Mouse (Mus musculus) stomach, embryonic 14.5 days (tissue): ENCODE results near the gene Gm20388. TPM values are rescaled to one million over a fixed set of nuclear protein-coding genes. Genes with fewer than 3 reads are reported as not detected.

Experiments used
- ATAC-seq: fragments of 200-750 bp; cut with Nextera tagmentation; 2 replicates; pipeline ENCODE4 v1.8.0; 2017; ENCODE audit warnings: low read depth, moderate TSS enrichment; ENCODE audit not compliant: insufficient number of reproducible peaks, insufficient read depth, low FRiP score
- H3K27ac ChIP-seq: fragments of 300-500 bp; sonication (generic); 2 replicates; pipeline ENCODE4 v1.5.1; 2014; ENCODE audit warnings: mild to moderate bottlenecking, low read length, moderate library complexity, mixed read lengths
- H3K27me3 ChIP-seq: fragments of 300-500 bp; sonication (generic); 2 replicates; pipeline ENCODE4 v1.6.1; 2014; ENCODE audit warnings: low read length, control low read depth, mixed read lengths; ENCODE audit not compliant: control insufficient read depth, insufficient read depth
- H3K36me3 ChIP-seq: fragments of 300-500 bp; sonication (generic); 2 replicates; pipeline ENCODE4 v1.6.1; 2014; ENCODE audit warnings: mild to moderate bottlenecking, control low read depth, low read length, moderate library complexity, mixed read lengths; ENCODE audit not compliant: control insufficient read depth, insufficient read depth
- H3K4me1 ChIP-seq: fragments of 300-500 bp; sonication (generic); 2 replicates; pipeline ENCODE4 v1.6.1; 2014; ENCODE audit warnings: low read length, control low read depth, mixed read lengths; ENCODE audit not compliant: control insufficient read depth, insufficient read depth
- H3K4me2 ChIP-seq: fragments of 300-500 bp; sonication (generic); replicated peaks from 2 replicates; pipeline ENCODE4 v1.6.1; 2014; ENCODE audit warnings: low read depth, low read length, control low read depth
- H3K4me3 ChIP-seq: fragments of 300-500 bp; sonication (generic); 2 replicates; pipeline ENCODE4 v1.5.1; 2014; ENCODE audit warnings: low read depth, low read length, control low read depth
- H3K9ac ChIP-seq: fragments of 300-500 bp; sonication (generic); replicated peaks from 2 replicates; pipeline ENCODE4 v1.6.1; 2014; ENCODE audit warnings: low read depth, mild to moderate bottlenecking, control low read depth, low read length, moderate library complexity, mixed read lengths
- H3K9me3 ChIP-seq: fragments of 300-500 bp; sonication (generic); 2 replicates; pipeline ENCODE4 v1.6.1; 2016; ENCODE audit warnings: low read depth, low read length, control low read depth; ENCODE audit not compliant: control insufficient read depth
- WGBS: fragments of 180-500 bp; shearing (Covaris S2); extraction: QIAGEN DNeasy Blood & Tissue Kit; methylation state at CpG from one replicate; pipeline ENCODE4 v1.1.7; 2014; 5-methylcytosine and 5-hydroxymethylcytosine counted together
- polyA plus RNA-seq: library from polyadenylated mRNA; unstranded; fragments of >200 nt; fragmentation: Nextera tagmentation; extraction: Ambion mirVana; gene quantifications from 2 replicates; pipeline ENCODE4 v1.2.1, GENCODE M21; 2014

The Gm20388 gene
- polyA plus RNA-seq, 1 experiment from 2014 or later = 11.4 TPM

DNA sequence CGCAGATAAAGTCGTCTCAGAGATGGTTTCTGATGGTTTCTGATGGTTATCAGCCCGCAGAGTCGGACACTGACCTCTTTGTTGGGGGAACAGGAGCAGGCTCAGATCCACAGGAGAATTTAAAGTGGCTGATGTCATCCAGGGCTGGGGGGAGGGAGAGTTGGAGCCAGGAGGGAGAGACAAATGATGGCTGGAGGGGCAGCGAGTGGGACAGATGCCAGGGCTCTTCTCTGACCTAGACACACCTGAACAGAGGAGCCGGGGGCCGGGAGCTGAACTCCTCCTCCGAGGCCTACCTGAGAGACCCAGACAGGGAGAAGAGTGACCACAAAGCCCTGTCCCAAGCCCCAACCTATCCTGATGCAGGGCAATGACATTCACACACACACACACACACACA, 2418.4 kb downstream of the Gm20388 start:
- Histone ChIP-seq H3K4me2 (no peak overlapping the region), H3K9me3 (no peaks in the 10 kb centered on the region), H3K36me3 (peaks cover 2% of the 10 kb centered on the region; the same call in 1 of the 2 replicates), H3K27me3 (no peaks in the 10 kb centered on the region), H3K27ac (no peak overlapping the region), H3K4me1 (peaks cover 42% of the 10 kb centered on the region), H3K9ac (no peak overlapping the region), H3K4me3 (no peak overlapping the region)
- 52% methylated on average over 8 of the region's 8 CpGs for WGBS
- no peak for ATAC-seq

DNA sequence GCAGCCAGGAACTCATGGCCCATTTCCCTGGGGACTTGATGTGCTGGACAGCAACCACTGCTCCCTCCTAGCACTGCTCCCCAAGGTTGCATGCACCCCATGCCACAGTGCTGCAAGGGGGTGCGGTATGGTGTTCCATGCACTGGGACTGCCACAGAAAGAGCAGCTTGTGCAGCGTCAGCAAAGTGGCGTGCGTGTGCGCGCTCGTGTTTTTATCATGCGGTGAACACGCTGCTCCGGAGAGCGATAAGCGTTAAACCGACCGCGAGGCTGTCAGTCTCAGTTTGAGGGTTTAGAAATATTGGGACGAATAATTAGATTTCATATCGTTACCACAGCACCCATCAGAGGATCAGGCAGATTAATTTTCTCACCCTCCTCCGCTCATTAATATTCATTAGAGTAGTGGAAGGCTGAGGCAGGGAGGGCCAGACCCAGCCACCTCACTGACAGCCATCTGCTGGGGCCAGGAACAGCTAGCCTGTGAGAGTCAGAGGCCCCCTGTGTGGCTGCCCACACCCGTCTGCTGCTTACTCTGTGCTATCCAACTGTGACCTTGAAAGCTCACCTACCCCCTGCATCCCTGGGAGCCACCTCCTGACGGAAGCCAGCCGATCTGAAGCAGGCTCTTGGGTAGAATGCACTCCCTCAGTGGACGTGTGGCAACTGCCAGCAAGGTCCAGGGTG, 2419.1 kb downstream of the Gm20388 start:
- Histone ChIP-seq H3K4me1 (peaks cover 37% of the 10 kb centered on the region), H3K36me3 (peaks cover 3% of the 10 kb centered on the region; the same call in 1 of the 2 replicates), H3K27me3 (no peaks in the 10 kb centered on the region), H3K4me3 (no peak overlapping the region), H3K4me2 (no peak overlapping the region), H3K27ac (peak overlapping the region; percentile 56; the same call in 1 of the 2 replicates), H3K9ac (no peak overlapping the region), H3K9me3 (no peaks in the 10 kb centered on the region)
- 79% methylated on average over 22 of the region's 22 CpGs for WGBS
- ATAC-seq = no peak

DNA sequence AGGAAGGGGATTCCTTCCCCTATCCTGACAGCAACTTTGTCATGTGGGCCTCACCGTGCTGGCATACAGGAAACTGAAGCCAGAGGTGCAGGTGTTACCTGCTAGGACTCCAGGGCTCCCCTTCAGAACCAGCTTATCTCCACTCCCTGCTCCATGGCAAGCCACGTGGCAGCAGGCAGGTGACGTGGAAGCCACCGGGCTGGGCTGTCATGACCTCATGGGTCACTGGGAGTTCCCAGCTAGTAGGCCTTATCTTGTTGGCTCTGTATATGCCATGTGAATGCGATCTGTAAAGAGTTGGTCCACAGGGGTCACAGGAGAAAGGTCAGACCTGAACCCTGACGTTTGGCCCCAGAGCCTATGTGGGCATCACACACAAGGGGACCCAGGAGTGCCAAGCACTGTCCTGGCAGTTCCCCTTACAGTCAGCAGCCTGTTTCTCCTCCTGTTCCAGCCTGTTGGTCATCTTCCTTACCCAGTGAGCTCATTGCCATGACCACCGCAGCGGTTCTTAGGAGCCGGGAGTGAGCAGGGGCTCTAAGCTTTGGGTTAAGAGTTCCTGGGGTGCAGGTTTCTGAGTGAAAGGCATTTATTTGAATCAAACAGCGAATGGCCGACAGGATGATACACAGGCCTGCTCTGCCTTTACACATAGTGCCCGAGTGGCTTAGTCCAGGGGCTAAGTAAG, 2419.9 kb downstream of the Gm20388 start:
- ATAC-seq = 0 out of 2 replicates have a peak, but pooled peaks have one; percentile 16
- Histone ChIP-seq H3K4me1 (peaks cover 28% of the 10 kb centered on the region), H3K9me3 (no peaks in the 10 kb centered on the region), H3K4me3 (no peak overlapping the region), H3K4me2 (no peak overlapping the region), H3K9ac (no peak overlapping the region), H3K27ac (peak overlapping the region; percentile 56; the same call in 1 of the 2 replicates), H3K36me3 (peaks cover 10% of the 10 kb centered on the region; the same call in 1 of the 2 replicates), H3K27me3 (peaks cover 4% of the 10 kb centered on the region; the same call in 1 of the 2 replicates)
- 67% methylated on average over 12 of the region's 12 CpGs for WGBS

DNA sequence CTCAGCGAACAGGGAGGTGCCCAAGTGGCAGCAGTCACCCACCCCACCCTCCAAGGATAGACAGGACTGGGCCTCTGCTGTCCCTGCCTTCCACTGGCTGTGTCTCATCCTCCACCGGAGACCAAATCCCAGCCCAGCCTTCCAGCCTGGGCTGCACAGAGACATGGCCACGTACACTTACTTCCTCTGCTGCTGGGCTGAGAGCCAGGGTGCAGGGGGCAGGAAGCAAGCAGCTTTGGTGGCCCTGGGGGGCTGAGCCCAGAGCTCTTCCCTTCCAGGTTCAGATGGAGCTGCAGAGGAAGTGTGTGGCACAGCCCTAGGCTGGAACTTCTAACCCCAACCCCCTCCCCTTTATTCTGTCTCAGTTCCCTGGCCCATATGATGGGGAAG, 2420.5 kb downstream of the Gm20388 start:
- H3K9me3 ChIP-seq = no peaks in the 10 kb centered on the region
- peaks cover 7% of the 10 kb centered on the region; the same call in 1 of the 2 replicates for H3K27me3 ChIP-seq
- H3K4me2 ChIP-seq = no peak overlapping the region
- H3K27ac ChIP-seq = peak overlapping the region; percentile 56; the same call in 1 of the 2 replicates
- ATAC-seq = no peak
- 58% methylated on average over 3 of the region's 3 CpGs for WGBS
- H3K4me1 ChIP-seq = peaks cover 26% of the 10 kb centered on the region
- H3K4me3 ChIP-seq = no peak overlapping the region
- H3K36me3 ChIP-seq = peaks cover 10% of the 10 kb centered on the region; the same call in 1 of the 2 replicates
- no peak overlapping the region for H3K9ac ChIP-seq

DNA sequence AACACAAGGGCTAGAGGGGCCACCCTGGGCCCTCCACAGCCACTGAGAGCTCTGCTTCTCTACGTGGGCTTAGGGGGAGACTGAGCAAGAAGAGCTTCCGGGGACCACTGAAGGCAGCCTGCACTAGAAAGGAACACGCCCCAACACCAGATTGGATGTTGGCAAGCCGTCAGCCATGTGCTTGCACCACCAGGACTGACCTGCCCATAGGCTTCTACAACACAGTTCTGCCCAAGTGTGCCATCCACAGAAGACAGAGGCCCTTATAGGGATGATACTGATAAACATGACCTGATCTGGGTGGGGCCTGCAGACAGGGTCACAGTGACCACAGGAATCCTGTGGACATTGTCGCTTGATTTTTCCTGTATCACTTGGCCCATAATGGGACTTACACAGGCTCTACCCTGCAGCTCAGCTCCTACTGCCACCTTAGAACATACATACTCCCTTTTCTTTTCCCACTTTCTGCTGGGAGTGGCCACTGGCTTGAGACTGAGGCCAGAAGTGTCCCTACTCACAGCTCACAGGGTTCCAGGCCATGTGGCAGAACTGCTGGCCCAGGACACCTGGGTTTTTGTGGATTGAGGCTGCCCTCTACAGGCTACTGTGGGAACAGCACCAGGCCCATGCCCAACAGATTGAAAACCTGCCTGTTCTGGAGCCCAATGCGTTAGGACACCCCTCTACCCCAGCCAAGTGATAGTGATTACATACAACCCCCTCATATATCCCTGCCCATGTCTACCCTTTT, 2422.3 kb downstream of the Gm20388 start:
- H3K27ac ChIP-seq = no peak overlapping the region
- no peak overlapping the region for H3K9ac ChIP-seq
- no peak overlapping the region for H3K4me3 ChIP-seq
- ATAC-seq = no peak
- H3K4me2 ChIP-seq = no peak overlapping the region
- 70% methylated on average over 6 of the region's 6 CpGs for WGBS
- peaks cover 20% of the 10 kb centered on the region for H3K27me3 ChIP-seq
- H3K36me3 ChIP-seq = peaks cover 16% of the 10 kb centered on the region; the same call in 1 of the 2 replicates
- H3K4me1 ChIP-seq = peaks cover 27% of the 10 kb centered on the region
- H3K9me3 ChIP-seq = no peaks in the 10 kb centered on the region

DNA sequence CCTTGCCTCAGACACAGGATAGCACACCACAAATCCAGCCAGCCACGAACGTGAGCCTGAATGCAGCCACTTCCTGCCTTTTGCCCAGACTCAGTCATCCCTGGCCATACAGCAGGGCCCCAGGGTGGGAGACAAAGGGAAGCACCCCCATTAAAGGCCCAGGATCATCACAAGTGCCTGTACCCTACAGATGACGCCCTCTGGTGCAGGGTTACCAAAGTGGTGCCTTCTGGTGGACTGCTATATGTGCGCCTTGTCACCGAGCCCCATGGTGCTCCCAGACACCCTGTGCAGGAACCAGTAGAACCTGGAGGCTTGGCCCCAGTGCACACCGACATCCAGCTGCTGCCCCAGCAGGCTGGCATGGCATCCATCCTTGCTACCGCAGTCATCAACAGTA, 2422.9 kb downstream of the Gm20388 start:
- H3K9me3 ChIP-seq = no peaks in the 10 kb centered on the region
- H3K27me3 ChIP-seq = peaks cover 20% of the 10 kb centered on the region
- no peak overlapping the region for H3K4me2 ChIP-seq
- no peak overlapping the region for H3K27ac ChIP-seq
- peaks cover 16% of the 10 kb centered on the region; the same call in 1 of the 2 replicates for H3K36me3 ChIP-seq
- no peak for ATAC-seq
- H3K4me3 ChIP-seq = no peak overlapping the region
- 90% methylated on average over 7 of the region's 7 CpGs for WGBS
- H3K9ac ChIP-seq = no peak overlapping the region
- peaks cover 27% of the 10 kb centered on the region for H3K4me1 ChIP-seq

DNA sequence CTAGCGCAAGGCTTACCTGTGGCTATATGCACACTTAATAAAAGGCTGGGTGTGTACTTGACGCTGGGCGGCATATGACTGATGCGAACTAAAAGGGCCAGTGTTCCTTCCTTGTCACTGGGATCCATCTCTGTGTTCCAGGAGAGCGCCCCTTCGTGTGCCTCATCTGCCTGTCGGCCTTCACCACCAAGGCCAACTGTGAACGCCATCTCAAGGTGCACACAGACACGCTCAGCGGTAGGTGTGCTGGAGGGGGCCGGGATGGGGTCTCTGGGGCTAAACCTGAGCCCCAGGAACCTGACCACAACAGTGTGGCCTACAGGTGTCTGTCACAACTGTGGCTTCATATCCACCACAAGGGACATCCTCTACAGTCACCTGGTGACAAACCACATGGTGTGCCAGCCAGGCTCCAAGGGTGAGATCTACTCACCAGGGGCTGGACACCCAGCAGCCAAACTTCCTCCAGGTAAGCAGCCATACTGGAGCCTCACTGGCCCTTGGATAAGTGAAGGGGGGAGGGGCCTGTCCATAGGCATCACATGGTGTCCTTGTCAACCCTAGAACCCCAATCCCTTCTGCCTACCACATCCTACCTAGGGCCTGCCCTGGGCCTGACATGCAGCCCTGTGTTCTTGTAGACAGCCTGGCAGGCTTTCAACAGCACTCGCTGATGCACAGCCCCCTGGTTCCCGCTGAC, 2424.3 kb downstream of the Gm20388 start:
- H3K9ac ChIP-seq = no peak overlapping the region
- no peak overlapping the region for H3K4me2 ChIP-seq
- peaks cover 20% of the 10 kb centered on the region for H3K27me3 ChIP-seq
- WGBS = 86% methylated on average over 13 of the region's 13 CpGs
- H3K9me3 ChIP-seq = no peaks in the 10 kb centered on the region
- no peak overlapping the region for H3K4me3 ChIP-seq
- H3K4me1 ChIP-seq = peaks cover 25% of the 10 kb centered on the region
- no peak for ATAC-seq
- no peak overlapping the region for H3K27ac ChIP-seq
- H3K36me3 ChIP-seq = peaks cover 16% of the 10 kb centered on the region; the same call in 1 of the 2 replicates
